Mouse (Mus musculus) MEL-GATA-1-ER (cell line): ENCODE data around the gene Dpagt1.
"Not testable (repeated sequence)": the region's sequence is repeated elsewhere in the genome, so short reads cannot be mapped to it uniquely, and the experiment has no call there.

Experiments
- DNase-seq: peaks from one replicate; pipeline ENCODE4 v3.0.0-alpha.2; 2012; ENCODE audit warnings: low read depth; ENCODE audit errors: extremely low read depth

Dpagt1 gene

DNA sequence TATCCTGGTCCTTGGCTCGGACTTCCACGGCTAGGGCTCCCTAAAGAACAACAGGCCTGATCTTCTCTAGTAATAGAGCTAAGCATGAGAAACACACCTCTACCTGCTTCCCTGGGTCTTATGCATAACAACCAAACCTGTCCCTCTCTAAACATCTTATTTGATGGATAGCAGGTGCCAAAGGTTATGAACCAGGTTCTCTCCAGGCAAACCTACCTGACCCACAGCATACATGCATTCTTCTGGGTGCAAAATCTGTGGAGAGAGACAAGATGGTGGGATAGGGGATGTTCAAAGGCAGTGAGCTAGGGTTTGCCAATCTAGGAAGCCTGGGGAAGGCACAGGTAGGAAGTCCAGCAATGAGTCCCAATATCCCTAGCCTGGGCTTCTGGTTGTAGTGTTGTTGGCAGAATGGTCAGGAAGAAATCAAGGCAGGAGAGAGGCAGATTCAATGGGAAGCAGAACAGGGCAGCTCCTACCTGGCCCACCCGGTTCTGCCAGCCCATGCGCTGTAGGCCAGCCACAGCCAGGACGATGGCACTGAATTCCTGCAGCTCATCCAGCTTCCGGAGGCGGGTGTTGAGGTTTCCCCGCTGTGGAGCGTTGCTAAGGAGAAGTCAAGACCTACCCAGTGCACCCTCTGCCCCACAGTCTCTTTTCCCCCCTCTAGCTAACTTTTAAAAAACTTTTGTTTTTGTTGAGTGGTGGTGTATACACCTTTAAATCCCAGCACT is 11.8 kb downstream of the Dpagt1 start:
- DNase-seq = no peak

DNA sequence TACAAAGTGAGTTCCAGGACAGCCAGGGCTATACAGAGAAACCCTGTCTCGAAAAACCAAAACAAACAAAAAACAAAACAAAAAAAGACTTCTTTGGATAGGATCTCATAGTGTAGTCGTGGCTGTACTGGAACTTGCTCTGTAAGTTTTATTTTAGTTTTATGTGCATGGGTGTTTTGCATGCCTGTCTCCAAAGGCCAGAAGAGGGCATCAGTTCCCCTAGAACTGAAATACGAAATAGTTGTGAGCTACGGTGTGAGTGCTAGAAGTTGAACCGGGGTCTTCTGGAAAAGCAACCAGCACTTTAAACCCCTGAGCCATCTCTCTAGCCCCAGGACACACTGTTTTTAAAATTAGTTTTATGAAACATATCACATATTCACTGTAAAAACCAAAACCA is 12.8 kb downstream of the Dpagt1 start:
- no peak for DNase-seq

GRCm38 (mm10) chr9:44341487-44341886 is 15.7 kb downstream of the Dpagt1 start:
- DNase-seq = no peak

DNA sequence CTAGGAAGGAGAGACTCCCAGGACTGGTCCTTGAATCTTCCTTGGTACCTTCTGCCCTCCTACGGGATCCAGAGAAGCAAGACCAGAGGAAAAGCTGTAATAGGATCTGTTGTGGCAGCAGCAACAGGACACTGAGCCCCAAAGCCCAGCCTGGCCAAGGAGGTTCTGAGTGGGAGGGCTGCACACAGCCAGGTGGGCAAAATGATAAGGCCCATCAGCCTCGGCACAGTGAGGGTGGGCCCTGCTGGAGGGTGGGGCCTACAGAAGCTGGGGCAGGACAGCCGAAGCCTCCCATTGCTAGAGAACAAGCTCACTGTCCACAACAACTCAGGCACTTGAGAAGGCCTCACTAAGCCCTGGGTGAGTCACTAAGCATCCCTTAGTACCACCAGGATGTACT is 16.4 kb downstream of the Dpagt1 start:
- peak; percentile 81 for DNase-seq

GRCm38 (mm10) chr9:44342605-44343004 is 16.8 kb downstream of the Dpagt1 start:
- no peak for DNase-seq

DNA sequence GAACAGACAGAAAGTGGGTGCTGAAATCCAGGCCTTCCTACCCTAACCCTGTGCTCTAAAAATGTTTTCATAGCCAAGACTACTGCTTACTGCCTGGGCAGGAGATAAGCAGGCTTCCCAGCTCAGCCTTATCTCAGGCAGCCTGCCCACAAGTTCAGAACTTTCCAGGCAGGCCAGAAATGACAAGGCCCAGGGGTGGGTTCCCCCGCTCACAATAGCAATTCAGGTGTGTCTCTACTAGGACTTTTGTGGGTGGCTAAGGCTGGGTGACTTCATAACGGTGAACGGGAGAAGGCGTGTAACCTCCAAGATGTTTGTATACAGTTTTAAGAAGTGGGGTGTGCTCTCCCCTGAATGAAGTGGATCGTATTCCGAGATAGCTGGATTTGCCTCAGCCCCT is 17.5 kb downstream of the Dpagt1 start:
- DNase-seq = peak; percentile 90

GRCm38 (mm10) chr9:44343781-44344421 is 18.1 kb downstream of the Dpagt1 start, which contains the start of gene Hmbs:
Gene Hmbs, minus strand, starts transcription at chr9:44344228.
- peak; percentile 82 for DNase-seq

GRCm38 (mm10) chr9:44345570-44346433 is 20.0 kb downstream of the Dpagt1 start:
- no peak for DNase-seq

GRCm38 (mm10) chr9:44347166-44347565 is 21.3 kb downstream of the Dpagt1 start:
- DNase-seq = no peak

- DNase-seq = no peak
These were observed 21.8 kb downstream of the Dpagt1 start for GRCm38 (mm10) chr9:44347621-44348020.

DNA sequence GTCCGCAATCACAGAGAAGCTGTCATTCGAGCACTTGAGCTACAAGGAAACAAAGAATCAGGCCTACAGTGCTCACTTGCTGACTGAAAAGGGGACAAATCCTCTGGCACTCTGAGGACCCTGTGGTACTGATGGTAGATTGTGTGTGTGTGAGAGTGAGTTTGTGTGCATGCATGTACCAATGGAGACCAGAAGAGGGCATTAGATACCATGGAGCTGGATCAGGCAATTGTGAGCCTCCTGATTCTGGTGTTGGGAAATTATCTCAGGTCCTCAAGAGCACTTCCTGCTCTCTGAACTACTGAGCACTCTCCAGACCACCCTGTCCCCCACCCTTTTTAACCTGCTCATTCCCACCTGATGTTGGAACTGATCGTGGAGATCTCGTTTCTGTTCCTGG is 22.7 kb downstream of the Dpagt1 start:
- DNase-seq = no peak

DNA sequence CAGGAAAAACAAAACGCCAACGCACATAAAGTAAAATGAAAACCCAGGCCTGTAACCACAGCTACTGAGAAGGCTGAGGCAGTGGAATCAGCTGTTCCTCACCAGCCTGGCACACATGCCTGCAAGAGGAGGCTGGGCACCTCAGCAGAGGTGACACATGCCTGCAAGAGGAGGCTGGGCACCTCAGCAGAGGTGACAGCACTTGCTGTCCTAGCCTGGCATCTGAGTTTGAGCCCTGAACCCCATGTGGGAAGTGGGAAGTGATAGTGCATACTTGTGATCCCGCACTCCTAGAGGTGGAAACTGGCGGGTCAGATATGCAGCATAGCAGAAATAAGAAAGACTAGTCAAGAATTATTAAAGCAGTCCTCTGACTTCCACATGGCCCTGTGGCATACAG is 25.6 kb downstream of the Dpagt1 start:
- no peak for DNase-seq

GRCm38 (mm10) chr9:44352337-44352736 is 26.5 kb downstream of the Dpagt1 start:
- DNase-seq = no peak

DNA sequence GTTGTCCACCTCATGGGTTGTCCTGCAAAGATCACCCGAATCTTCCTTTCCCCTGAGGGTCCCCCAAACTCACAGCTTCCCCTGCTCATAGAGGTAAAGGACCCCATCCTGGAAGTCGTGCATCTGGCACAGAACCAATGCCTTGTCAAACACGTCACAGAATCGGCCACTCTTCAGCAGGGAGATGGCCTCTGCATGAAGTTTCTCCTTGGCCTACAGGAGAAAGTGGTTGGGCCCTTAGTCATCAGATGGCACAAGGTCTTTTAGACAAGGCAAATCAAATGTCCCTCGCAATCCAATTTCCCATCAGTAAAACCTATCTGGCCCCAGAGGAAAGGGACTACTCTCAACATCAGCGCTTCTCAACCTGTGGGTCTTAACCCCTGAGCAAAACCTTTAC is 27.3 kb downstream of the Dpagt1 start:
- DNase-seq = no peak

DNA sequence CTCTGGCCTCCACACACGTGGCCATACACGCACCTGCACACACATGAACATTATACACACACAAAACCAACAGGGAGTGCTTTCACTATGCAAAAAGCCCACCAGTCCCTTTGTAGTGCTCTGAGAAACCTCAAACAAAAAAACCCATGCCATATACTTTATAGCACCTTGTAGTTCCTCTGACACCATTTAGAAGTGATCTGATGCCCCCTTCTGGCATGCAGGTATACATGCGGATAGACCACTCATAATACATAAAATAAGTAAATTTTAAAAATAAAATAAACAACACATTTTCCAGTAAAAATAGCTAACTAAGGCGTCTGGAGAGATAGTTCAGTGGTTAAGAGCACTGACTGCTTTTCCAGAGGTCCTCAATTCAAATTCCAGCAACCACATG is 31.4 kb downstream of the Dpagt1 start:
- no peak for DNase-seq

- peak; percentile 92 for DNase-seq
These were observed 35.5 kb downstream of the Dpagt1 start, which contains the start of gene Vps11 for GRCm38 (mm10) chr9:44361190-44361917. Gene Vps11, minus strand, starts transcription at chr9:44361670.

GRCm38 (mm10) chr9:44361931-44362330 is 36.1 kb downstream of the Dpagt1 start:
- not testable (repeated sequence) for DNase-seq

DNA sequence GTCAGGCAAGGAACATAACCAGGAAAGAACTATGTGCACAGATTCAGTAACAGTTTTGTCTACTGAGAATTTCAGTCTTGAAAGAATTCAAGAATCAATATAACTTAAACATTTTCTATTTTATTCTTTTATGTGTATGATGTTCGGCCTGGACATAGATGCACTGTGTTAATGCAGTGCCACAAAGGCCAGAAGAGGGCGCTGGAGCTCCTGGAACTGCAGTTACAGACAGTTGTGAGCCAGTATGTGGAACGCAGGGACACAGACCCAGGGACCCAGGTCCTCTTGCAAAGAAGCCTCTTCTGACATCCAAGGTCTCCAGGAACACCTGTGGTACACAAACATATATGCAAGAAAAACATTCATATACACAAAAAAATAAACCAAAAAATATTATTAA is 38.7 kb downstream of the Dpagt1 start:
- DNase-seq = no peak

- no peak for DNase-seq
These were observed 47.6 kb downstream of the Dpagt1 start for GRCm38 (mm10) chr9:44373386-44373785.

- DNase-seq = no peak
These were observed 50.3 kb downstream of the Dpagt1 start for GRCm38 (mm10) chr9:44376141-44376540.

- DNase-seq = peak; percentile 7
These were observed 51.5 kb downstream of the Dpagt1 start for GRCm38 (mm10) chr9:44377335-44377734.
